Comparison of ENCODE assay signal across 9 mouse cellular contexts in the genomic region with DNA sequence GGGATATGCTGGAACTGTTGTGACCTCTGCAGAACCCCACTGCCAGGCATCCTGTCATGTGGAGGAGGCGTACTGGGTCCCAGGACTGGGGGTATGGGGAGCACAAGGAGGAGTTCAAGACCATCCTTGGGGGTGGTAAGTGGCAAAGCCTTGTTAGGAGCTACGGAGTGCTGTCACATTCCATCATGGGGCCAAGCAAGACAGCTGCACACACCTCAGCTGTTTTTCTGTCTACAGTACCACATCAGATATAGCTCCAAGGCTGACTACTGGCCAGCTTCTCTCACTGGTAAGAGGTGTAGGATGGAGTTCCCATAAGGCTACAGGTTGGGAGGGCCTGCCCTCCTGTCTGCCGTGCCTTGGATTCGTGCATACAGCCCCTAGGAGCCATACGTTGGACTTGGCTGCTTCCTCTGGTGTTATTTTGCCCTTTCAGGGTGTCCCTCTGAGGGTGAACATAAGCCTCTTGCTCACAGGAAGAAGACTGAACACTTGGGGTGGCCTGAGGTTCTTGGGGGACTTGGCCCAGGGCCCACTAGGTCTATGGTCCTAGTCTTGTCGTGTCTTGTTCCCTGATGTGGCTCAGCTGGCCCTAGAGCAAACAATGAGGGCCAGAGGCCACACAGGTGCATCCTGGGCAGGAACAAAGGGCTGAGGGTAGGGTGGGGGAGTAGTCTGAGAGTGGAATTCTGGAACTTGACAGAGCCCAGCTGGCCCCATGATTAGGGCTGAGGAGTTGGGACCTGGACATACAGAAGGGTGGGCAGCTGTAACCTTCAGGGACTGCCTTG. TPM values are rescaled to one million over a fixed set of nuclear protein-coding genes. Genes with fewer than 3 reads are reported as not detected.
DNase-seq lines count a peak whose midpoint lies in the region; ATAC-seq and TF ChIP-seq lines count a peak whose summit lies in the region.
"Had no signal": no experiment of that assay in that cellular context is flagged by ENCODE, and none has a peak within 500 bp of the region (broad histone marks: within the 10 kb centered on the region; RNA-seq: fewer than 3 reads in every experiment).

No protein-coding gene starts in this region.

- peaks cover 2% of the 10 kb centered on the region for H3K4me1 ChIP-seq in lung, embryonic 14.5 days (ENCODE audit: insufficient read depth)
- H3K4me1 ChIP-seq in embryonic facial prominence, embryonic 14.5 days (ENCODE audit: control insufficient read depth, insufficient read depth, low read length): 0 out of 2 replicates have a peak, but pooled peaks cover 4% of the 10 kb centered on the region
- H3K4me1 ChIP-seq in limb, embryonic 11.5 days (ENCODE audit: control insufficient read depth, insufficient read depth, low read length): no peaks in the 10 kb centered on the region
- H3K4me1 ChIP-seq in forebrain, embryonic 13.5 days: peaks cover 13% of the 10 kb centered on the region

- no peak overlapping the region for H3K9ac ChIP-seq in lung, embryonic 14.5 days
- no peak overlapping the region for H3K9ac ChIP-seq in embryonic facial prominence, embryonic 14.5 days (ENCODE audit: low read depth, low read length)
- H3K9ac ChIP-seq in limb, embryonic 11.5 days (ENCODE audit: low read length): no peak overlapping the region
- H3K9ac ChIP-seq in forebrain, embryonic 13.5 days: no peak overlapping the region
- H3K9ac ChIP-seq: liver, embryonic 13.5 days had no signal

- peaks cover 41% of the 10 kb centered on the region for H3K36me3 ChIP-seq in lung, embryonic 14.5 days (ENCODE audit: insufficient read depth)
- H3K36me3 ChIP-seq in embryonic facial prominence, embryonic 14.5 days (ENCODE audit: control insufficient read depth, insufficient read depth, low read length): peaks cover 26% of the 10 kb centered on the region
- H3K36me3 ChIP-seq in limb, embryonic 11.5 days (ENCODE audit: control insufficient read depth, insufficient read depth, low read length): peaks cover 8% of the 10 kb centered on the region; the same call in 1 of the 2 replicates
- H3K36me3 ChIP-seq in forebrain, embryonic 13.5 days (ENCODE audit: poor library complexity, severe bottlenecking): peaks cover 34% of the 10 kb centered on the region

- peak; percentile 21; the same call in 1 of the 2 replicates for ATAC-seq in lung, embryonic 14.5 days (ENCODE audit: insufficient read depth)
- no peak for ATAC-seq in embryonic facial prominence, embryonic 14.5 days (ENCODE audit: low read depth)
- 0 out of 2 replicates have a peak, but pooled peaks have one; percentile 37 for ATAC-seq in limb, embryonic 11.5 days (ENCODE audit: insufficient number of reproducible peaks, low FRiP score, low TSS enrichment, low read depth)
- no peak for ATAC-seq in forebrain, embryonic 13.5 days
- no peak for ATAC-seq in megakaryocyte-erythroid progenitor cell, adult 5-6 weeks (replicated peaks; ENCODE audit: low FRiP score, low TSS enrichment, poor library complexity, severe bottlenecking)

- no peak for TF ChIP-seq CTCF in lung, embryonic 14.5 days (IDR thresholded peaks at IDR 0.05; ENCODE audit: low read depth)

- no peak overlapping the region for H3K4me3 ChIP-seq in lung, embryonic 14.5 days (ENCODE audit: low read depth, low read length)
- no peak overlapping the region for H3K4me3 ChIP-seq in embryonic facial prominence, embryonic 14.5 days (ENCODE audit: low read depth, low read length)
- H3K4me3 ChIP-seq in limb, embryonic 11.5 days (ENCODE audit: low read depth, low read length): no peak overlapping the region
- H3K4me3 ChIP-seq in forebrain, embryonic 13.5 days: no peak overlapping the region
- H3K4me3 ChIP-seq: liver, embryonic 13.5 days had no signal

- DNase-seq in lung, embryonic 14.5 days: peak; percentile 49
- DNase-seq in lung, postnatal 36 days: no peak
- DNase-seq in embryonic facial prominence, embryonic 14.5 days (ENCODE audit: low spot score): peak; percentile 12
- DNase-seq in heart, postnatal 25 days (ENCODE audit: low spot score): peak; percentile 63
- DNase-seq in limb, embryonic 11.5 days (ENCODE audit: low spot score): peak; percentile 40
- no peak for DNase-seq in spleen, adult 18-20 months
- DNase-seq: liver, embryonic 13.5 days had no signal

- 39% methylated on average over 6 of the region's 6 CpGs for WGBS in lung, embryonic 14.5 days
- WGBS in embryonic facial prominence, embryonic 14.5 days: 49% methylated on average over 6 of the region's 6 CpGs
- WGBS in limb, embryonic 11.5 days: 81% methylated on average over 6 of the region's 6 CpGs
- WGBS in forebrain, embryonic 13.5 days: 72% methylated on average over 6 of the region's 6 CpGs

- no peak overlapping the region for H3K4me2 ChIP-seq in lung, embryonic 14.5 days
- no peak overlapping the region for H3K4me2 ChIP-seq in embryonic facial prominence, embryonic 14.5 days (ENCODE audit: low read depth, low read length)
- no peak overlapping the region for H3K4me2 ChIP-seq in limb, embryonic 11.5 days (ENCODE audit: low read depth, severe bottlenecking)
- H3K4me2 ChIP-seq in forebrain, embryonic 13.5 days: no peak overlapping the region
- H3K4me2 ChIP-seq: liver, embryonic 13.5 days had no signal

- H3K27ac ChIP-seq in lung, embryonic 14.5 days (ENCODE audit: low read depth): no peak overlapping the region
- H3K27ac ChIP-seq in embryonic facial prominence, embryonic 14.5 days (replicated peaks; ENCODE audit: low read depth, low read length): no peak overlapping the region
- H3K27ac ChIP-seq in limb, embryonic 11.5 days (replicated peaks; ENCODE audit: low read depth, low read length): no peak overlapping the region
- H3K27ac ChIP-seq in forebrain, embryonic 13.5 days: no peak overlapping the region
- H3K27ac ChIP-seq: liver, embryonic 13.5 days had no signal

- intact Hi-C loops in heart, postnatal 25 days (cut with DNase I): no loop called here

- H3K27me3 ChIP-seq in lung, embryonic 14.5 days (ENCODE audit: insufficient read depth, low read length): peaks cover 12% of the 10 kb centered on the region; the same call in 1 of the 2 replicates
- peaks cover 26% of the 10 kb centered on the region for H3K27me3 ChIP-seq in embryonic facial prominence, embryonic 14.5 days (replicated peaks; ENCODE audit: control insufficient read depth, insufficient read depth, low read length)
- H3K27me3 ChIP-seq in limb, embryonic 11.5 days (ENCODE audit: control insufficient read depth, insufficient read depth, low read length): peaks cover 32% of the 10 kb centered on the region
- H3K27me3 ChIP-seq in forebrain, embryonic 13.5 days: peaks cover 38% of the 10 kb centered on the region

- no peaks in the 10 kb centered on the region for H3K9me3 ChIP-seq in lung, embryonic 14.5 days (ENCODE audit: low read depth, low read length)
- no peaks in the 10 kb centered on the region for H3K9me3 ChIP-seq in embryonic facial prominence, embryonic 14.5 days (ENCODE audit: control insufficient read depth, low read length)
- H3K9me3 ChIP-seq in limb, embryonic 11.5 days (ENCODE audit: control insufficient read depth, low read length): no peaks in the 10 kb centered on the region
- H3K9me3 ChIP-seq in forebrain, embryonic 13.5 days (replicated peaks): no peaks in the 10 kb centered on the region
- H3K9me3 ChIP-seq: liver, embryonic 13.5 days had no signal

RNA-seq across cellular contexts. Expression of gene Adora2a, which starts 2.3 kb away (rescaled TPM):
- 7.3 and 8.0 TPM in 2 replicates for polyA plus RNA-seq in lung, embryonic 14.5 days (2014; fragmentation: Nextera tagmentation; extraction: Ambion mirVana)
- polyA plus RNA-seq in embryonic facial prominence, embryonic 14.5 days (2014; fragmentation: Nextera tagmentation; extraction: Ambion mirVana): 4.1 and 5.4 TPM in 2 replicates
- 10 to 100 TPM in 1 of 2 experiments, 1 to 10 TPM in 1; 9.6 to 13.8 TPM for total RNA-seq in heart, postnatal 25 days (2021)
- 2.6 and 3.5 TPM in 2 replicates for polyA plus RNA-seq in limb, embryonic 11.5 days (2014; fragmentation: Nextera tagmentation; extraction: Ambion mirVana)
- 3.2 and 3.5 TPM in 2 replicates for polyA plus RNA-seq in forebrain, embryonic 13.5 days (2015; fragmentation: Nextera tagmentation; extraction: Ambion mirVana)
- 0.09 and 0.67 TPM in 2 replicates for total RNA-seq in megakaryocyte-erythroid progenitor cell, adult 5-6 weeks (2014; fragmentation: Nextera tagmentation)
- 0.28 and 0.88 TPM in 2 replicates for total RNA-seq in megakaryocyte-erythroid progenitor cell, adult 5-6 weeks (2017)

Comparison
In these comparisons a context has a peak if more than half of its experiments do, and no peak if none do; other contexts are left out.
1. DNase-seq: peak in lung, embryonic 14.5 days (single experiment), embryonic facial prominence, embryonic 14.5 days (single experiment), heart, postnatal 25 days (single experiment) and limb, embryonic 11.5 days (single experiment); none in lung, postnatal 36 days (single experiment) and spleen, adult 18-20 months (0 of 2).
2. ATAC-seq: peak in lung, embryonic 14.5 days (single experiment) and limb, embryonic 11.5 days (single experiment); none in embryonic facial prominence, embryonic 14.5 days (single experiment), forebrain, embryonic 13.5 days (single experiment) and megakaryocyte-erythroid progenitor cell, adult 5-6 weeks (single experiment).